Mouse (Mus musculus) frontal cortex, postnatal 14 days (tissue): ENCODE results near the gene Ppp1r14d.

Experiments used
- DNase-seq, 2 experiments: peaks; one replicate each; pipeline ENCODE4 v3.0.0; 2022; ENCODE audit warnings: low spot score in 2 of 2

Gene Ppp1r14d

DNA sequence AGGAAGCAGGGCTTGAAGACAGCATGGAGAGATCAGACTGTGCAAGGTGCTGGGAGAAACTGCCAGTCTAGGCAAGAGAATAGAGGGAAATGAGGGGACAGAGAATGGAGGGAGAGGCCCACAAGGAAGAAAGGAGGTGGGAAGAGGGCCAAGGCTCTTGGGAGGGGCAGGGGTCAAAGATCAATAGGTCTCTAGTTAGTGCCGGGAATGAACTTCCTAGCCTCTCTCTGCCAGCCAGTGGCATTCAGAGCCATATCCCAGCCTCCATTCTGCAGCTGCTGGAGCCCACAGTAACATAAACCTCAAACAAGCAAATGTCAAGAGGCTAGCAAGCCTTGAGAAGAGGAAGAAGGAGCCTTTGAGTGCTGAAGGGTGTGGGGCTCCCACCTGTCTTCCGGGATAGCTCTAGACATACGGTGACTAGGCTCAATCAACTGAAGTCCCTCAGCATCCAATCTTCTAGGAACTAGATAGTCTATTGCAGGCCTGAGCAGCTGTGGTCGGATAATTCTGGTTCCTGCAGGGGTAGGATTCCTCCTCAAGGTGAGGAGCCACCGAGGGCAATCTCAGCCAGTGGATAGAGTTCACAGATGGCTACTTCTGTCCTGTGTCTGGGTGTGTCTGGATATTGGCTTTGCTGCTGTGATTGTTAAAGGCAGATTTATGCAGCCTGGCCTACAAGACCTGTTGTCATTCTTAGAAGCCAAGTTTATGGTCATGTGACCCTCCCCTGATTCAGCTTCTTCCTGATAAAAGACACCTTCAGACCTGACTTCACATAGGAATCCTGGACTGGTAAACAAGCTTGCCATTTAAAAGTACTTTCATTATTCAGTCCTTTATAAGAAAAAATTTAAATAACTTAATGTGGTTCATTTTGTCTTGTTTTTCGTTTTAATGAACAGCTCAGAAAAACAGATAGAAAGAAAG, at the start of gene Ppp1r14d:
TSS of gene Ppp1r14d (minus strand) at position 132 of the 930 bp plus-strand sequence.
- DNase-seq: no peak

DNA sequence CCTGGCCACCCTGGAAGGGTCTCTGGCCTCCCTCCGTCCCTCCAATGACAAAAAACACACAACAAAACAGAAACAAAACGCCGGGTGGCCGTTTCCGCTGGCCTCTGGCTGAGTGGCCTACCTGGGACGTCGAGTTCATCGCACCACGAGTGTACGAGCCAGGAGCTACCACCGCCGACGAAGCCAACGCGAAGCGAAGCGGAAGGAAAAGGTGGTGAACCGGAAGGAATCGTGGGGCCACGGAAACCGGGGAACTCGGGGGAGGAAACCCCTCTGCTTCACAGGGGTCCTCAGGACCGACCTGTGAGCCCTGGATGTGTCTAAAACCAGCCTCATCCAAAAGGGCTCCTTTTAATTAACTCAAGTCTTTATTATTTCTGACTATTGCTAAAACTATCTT, 48.1 kb upstream of the Ppp1r14d start:
- no peak for DNase-seq

DNA sequence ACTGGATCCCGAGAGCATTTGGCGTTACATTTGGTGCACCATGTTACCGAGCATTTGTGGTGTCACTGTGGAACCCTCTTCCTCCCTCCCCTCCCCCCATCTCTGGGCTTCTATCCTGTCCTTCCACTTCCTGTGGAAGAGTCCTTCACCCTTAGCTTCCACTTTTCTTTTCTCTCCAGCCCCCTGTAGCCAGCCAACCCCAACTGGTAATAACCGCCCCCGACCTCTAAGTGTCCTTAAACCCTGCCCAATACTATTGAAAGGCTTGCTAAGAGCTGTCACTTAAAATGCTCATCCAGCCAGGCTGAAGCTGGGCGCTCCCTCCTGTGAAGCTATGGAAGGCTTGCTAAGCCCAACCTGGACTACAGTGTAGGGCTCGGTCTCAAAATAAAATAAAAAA, 47.2 kb upstream of the Ppp1r14d start:
- DNase-seq: no peak

DNA sequence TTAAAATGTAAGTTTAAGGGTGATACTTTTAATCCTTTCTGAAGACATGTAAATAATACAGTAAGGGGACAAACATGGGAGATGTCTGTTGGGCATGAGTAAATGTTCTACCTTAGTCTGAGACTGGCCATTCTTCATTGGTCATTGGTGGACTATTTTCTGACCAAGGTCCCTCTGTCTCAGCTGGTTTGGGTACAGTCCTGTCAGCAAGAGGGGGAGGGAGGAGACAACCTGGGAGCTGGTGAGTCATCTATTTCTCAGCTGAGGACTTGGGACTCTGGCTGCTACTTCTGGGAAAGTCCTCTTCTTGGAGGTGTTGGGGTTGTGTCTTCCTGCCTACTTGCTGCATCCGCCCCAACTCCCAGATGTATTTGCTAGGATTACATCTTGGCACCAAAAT, 44.4 kb upstream of the Ppp1r14d start:
- no peak for DNase-seq

DNA sequence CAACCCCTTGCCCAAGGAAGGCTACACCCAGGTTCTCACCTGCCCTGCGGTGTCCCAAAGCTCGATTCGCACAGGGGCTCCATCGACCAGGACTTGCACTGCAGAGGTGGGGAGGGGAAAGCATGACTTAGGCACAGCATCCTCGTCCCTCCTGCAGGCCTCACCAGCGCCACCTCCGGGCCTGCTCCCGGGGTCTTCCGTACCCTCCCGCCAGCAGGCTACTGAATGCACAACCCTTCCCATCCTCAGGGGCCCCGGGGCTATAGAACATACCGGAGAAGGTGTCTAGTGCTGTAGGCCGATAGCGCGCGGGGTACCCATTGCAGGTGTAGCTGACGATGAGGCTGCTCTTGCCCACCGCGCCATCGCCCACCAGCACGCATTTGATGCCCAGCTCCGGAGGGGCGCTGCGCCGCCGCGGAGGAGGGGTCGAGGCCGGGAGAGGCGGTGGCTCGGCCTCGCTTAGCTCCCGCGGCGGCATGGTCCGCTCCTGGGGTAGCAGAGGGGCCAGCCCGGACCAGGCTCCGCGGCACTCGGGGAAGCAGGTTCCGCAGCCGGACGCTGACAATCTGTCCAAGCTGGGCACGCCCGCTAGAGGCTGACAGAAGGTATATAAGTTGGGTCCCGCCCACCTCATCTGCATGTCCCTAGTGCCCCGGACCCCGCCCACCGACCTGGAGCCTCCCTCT, 41.1 kb upstream of the Ppp1r14d start, which contains the start of gene Rhov:
TSS of gene Rhov (minus strand) at position 630 of the 689 bp plus-strand sequence.
- peak in 1 of 2 experiments; percentile 45 for DNase-seq

DNA sequence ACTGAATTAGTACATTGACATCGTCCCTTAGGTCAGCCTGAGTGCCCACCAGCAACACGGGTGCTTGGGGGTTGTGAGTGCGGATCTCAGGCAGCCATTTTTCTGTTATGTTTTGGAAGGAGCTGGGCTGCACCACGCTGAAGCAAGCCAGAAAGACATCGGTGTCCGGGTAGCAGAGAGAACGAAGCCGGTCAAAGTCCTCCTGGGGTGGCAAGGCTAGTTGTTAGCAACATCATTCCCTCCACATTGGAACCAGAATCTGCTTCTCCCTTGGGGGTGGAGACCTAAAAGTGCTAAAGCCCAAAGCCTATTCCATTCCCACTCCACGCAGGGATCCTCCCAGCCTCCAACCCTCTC, 40.6 kb upstream of the Ppp1r14d start:
- DNase-seq: no peak

DNA sequence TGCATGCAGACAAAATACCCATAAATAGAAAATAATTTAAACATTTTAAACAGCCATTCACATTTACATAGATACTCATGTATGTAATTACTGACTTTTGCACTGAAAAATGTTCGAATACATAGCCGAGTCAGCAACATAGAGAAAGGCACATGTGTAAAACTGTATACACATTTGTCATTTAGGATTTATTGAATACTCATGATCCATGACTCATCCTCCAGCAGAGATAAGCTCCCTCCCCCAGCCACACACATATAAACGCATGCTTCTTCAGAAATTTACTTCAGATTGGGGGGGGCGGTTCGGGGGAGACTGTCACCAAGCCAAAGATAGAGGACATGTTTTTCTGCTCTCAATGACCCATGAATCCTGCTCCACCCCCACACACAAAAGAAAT, 34.1 kb upstream of the Ppp1r14d start:
- DNase-seq: no peak

DNA sequence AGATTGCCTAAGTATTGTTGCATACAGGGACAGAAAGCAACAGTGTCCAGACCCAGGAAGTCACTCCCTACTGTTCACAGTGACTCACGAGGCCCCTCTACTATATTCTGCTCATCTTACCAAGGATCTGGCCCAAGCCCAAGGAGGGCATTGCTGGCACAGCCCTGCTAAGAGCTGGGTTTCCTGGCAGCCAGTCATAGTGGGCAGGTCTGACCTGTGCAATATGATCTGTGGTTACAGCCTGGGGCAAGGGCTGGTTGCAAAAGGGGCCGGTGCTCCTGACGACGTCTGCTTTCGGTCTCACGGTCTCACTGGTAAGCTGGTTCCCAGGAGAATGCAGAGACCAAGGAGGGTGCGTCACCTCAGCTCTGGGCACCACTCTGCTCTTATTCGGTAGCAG, 33.3 kb upstream of the Ppp1r14d start:
- DNase-seq: no peak

DNA sequence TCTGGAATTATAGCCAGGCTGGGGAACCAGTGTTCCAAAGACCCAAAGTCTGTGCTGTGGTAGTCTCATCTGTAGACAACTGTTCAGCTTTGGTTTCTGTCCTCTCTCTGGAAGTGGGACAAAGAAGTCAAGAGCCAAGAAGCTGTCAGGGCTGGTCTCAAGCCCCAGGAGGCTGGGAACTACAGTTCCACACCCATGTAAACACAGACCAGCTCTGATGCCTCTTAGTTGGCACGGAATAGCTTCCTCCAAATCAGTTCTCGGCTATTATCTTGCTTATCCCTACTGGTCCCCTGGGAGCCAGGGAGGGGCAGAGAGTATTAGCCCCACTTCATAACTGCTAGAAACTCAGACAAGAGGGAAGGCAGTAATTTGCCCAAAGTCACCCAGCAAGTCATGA, 31.6 kb upstream of the Ppp1r14d start:
- DNase-seq: no peak

DNA sequence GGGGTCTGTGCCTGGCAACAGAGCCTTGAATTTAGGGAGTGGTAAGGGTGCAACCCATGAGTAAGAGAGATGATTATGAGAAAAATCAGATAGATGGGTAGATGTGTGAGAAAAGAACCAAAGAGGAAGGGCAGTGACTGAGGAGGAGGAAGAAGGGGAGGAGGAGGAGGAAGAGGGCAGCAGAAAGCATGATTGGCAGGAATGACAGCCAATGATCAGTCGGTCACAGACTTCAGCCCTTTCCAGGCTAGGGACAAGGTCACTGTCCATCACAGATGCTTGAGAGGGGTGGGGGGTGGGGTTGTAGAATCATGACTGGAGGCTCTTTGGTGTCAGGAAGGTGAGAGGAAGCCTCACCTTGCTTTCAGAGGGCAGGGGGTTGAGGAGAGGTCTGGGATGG, 30.8 kb upstream of the Ppp1r14d start:
- DNase-seq: no peak

DNA sequence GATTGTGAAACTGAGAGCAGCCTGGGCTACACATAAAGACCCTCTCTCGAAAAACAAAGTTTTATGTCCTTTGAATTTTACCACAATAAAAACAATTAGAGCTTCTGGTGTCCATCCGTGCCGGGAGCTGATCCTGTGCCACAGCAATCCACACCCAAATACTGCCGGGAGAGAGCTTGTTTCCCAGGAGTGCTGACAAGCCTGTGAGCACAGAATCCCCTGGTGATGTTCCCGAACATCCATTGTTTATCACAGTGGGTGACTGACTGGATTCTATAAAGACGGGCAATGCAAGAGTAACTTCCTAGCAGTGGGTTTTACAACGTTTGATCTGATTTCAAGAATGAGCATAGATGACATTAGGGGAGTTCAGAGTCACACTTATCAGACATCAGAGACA, 25.3 kb upstream of the Ppp1r14d start:
- DNase-seq: no peak

DNA sequence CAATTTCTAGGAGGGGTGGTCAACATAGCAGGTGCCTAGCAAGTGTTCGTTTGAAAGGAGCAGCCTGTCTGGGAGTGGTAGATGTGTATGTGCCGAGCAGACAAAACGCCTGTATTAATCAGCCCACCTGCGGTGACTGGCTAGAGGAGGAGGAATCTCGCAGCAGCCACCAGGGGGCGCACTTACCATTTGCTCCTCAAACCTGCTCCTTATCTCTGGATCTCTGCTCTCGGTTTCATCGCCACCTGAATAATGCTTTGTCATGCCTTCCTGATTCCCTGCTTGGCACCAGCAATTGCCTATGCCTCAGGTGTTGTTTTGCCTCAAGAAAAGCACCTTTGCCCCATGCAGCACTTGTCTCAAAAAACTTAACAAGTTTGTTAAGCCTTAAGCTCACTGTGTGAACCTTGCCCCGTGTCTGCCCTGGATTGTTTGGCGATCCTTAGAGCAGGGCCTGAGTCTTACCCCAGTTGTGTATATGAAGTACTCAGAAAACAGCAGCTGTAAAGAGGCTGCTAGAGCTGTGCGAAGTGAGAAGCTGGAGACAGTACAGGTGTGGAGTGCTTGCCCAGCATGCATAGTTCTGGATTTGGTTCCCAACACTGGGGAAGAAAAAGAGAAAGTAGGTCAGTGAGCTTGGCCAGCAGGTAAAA, 21.2 kb upstream of the Ppp1r14d start:
- DNase-seq: peak in 1 of 2 experiments; percentile 64

DNA sequence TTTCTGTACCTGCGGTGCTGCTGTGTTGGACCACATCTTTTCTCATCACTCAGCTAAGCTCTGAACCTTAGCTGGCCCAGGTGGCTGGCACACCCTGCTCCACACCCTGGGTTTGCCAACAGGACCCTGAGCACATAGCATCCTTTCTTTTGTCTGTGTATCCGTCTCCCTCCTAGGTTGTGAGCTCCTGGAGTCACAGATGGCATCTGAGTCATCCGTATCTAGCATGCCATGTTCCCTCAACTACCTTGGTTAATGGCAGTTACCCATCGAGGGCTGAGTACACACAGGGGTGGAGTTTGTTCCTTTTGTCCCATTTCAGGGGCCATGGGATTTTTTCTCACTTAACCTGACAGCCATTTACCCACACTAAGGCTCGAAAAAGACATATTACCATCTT, 20.7 kb upstream of the Ppp1r14d start:
- no peak for DNase-seq

DNA sequence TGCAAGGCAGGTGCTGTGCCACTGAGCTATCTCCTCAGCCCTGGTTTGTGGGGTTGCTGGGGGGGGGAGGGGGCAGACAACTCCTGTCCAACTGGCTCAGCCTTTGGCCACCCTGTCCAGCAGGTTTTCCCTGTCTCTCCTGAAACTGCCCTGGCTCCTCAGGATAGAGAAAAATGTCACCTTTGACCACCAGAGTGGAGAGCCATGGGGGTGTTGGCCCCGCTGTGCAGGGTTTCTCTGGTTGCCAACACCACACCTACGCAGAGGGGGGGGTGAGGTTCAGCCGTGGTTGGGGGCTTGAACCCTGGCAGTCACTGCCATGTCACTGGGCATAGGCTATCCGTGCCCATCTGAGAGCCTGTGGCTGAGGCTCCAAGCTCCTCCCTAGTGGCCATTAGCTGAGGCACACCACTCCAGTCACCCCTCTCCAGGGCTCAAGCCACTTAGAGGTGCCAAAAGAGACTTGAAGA, 19.9 kb upstream of the Ppp1r14d start:
- no peak for DNase-seq

DNA sequence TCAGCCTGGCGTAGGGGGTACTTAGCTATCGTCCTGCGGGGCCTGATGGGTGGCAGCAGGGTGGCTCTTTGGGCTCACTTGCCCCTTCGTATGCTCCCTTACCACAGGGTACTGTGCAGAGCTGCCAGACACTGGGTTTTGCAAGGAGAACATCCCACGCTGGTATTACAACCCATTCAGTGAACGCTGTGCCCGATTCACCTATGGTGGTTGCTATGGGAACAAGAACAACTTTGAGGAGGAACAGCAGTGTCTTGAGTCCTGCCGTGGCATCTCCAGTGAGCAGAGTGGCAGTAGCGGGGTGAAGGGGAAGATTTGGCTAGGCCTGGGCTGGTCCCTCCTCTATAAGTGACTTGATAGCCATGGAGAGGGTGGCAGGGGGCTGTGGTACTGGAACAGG, 18.2 kb upstream of the Ppp1r14d start:
- no peak for DNase-seq

DNA sequence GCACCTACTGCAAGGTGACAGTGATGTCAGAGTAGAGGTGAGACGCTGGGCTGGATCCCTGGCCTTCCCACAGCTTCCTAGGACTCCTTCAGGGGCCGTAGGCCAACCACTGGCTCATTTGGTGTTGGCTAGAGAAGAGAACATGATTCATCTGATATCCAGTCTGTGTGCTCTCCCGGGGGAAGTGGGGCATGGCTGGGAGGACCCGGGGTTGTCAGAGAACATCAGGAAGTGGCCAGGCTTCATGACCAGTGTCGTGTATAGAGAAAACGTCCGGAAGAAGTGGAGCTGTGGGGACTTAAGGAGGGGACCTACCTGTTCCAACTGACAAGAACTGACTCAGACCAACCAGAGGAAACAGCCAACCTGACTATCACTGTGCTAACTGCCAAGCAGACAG, 15.5 kb upstream of the Ppp1r14d start:
- no peak for DNase-seq

DNA sequence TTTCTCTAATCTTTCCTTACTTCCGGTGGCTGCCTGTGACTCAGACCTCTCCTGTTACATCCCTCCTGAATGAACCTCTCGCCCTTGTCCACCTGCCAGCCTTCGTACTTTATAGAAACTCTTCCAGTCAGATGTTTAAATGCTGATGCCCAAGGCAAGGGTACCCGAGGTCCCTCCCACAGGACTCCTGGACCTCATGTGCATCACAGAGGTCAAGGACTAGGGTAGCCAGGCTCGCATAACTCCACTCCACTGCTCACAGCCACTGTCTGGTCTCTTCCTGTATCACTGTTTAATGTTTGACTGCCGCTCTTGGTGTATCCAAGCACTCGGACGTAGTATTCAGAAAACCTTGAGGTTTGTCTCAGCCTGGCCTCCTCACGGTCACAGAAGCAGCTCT, 12.8 kb upstream of the Ppp1r14d start:
- DNase-seq: no peak

DNA sequence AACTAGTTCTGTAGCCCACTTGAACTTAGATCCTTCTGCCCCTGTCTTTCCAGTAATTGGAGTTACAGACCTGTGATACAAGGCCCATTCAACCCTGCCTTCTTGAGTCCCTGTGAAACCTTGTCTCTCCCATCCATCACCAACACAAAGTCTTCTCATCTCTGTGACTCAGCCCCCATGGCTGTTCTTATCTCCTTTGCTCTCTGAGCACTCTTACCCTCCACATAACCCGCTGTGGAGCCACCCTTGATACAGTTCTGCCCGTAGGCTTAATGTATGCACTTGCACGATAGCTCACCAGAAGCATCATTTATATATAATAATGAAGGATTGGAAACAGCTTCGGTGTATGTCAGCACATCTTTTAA, 11.1 kb upstream of the Ppp1r14d start:
- no peak for DNase-seq

DNA sequence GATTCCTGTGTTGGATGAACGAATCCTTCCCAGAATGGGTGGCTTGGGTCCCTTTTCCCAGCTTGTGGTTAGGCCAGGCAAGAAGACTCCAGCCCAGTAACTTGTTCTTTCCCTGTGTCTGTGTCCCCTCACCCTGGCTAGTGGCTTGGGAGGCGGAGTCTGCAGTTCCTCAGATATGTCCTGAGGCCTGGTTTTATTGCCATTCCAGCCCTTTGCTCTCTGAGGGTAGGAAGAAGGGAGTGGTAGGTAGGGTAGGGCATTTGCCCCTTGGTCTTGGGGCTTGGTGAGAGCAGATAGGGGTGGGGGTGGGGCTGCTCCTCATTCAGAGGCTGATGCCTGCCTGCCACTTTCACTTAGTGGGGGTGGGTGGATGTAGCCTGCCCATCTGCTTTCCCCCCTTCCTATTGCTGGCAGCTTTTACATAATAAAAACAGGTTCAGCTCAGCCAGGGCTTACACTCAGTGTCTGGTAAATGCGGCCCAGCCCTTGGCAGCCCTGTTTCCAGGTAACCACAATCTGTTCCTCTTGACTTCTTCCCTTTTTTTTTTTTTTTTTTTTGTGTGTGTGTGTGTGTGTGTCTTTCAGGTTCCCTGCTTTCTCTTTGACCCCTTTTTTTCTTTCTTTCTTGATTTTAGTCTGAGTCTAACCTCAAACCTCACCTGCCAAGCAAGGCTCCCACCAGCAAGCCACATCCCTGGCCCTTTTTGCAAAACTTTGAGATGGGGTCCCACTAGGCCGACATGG, 10.5 kb upstream of the Ppp1r14d start:
- DNase-seq: no peak

DNA sequence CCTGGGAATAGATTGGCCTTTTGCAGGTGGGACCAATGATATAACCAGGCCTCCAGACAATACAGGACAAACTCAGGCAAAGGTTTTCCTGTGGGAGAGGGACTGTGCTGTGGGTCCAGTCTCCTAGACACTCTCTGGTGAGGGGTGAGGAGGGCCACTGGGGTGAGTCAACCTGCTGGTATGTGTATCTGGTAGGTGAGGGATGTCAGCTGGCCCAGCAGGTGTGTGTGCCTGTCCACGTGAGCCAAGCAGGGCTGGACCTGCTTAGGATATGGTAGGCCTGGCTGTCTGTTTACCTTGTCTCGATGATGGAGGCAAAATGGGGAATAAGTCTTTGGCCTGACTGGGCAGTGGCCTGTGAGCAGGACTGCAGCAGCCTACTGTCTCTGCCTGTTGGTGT, 9.0 kb upstream of the Ppp1r14d start:
- no peak for DNase-seq

DNA sequence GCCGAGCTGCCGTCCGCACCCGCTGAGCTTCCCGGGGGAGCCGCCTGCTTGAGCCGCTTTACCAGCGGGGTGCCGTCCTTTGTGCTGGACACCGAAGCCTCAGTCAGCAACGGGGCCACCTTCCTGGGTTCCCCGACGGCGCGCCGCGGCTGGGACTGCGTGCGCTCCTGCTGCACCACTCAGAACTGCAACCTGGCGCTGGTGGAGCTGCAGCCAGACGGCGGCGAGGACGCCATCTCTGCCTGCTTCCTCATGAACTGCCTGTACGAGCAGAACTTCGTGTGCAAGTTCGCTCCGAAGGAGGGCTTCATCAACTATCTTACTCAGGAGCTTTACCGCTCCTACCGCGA, 8.1 kb upstream of the Ppp1r14d start:
- no peak for DNase-seq
